Mouse (Mus musculus) thymus, adult 2 months (tissue): ENCODE results near the gene Fntb.

ENCODE experiments used
- CTCF ChIP-seq: fragments of 200-500 bp; IDR thresholded peaks from 2 replicates; pipeline ENCODE4 v1.5.1; 2012; ENCODE audit warnings: mild to moderate bottlenecking, control low read depth, low read length, moderate library complexity, borderline replicate concordance; ENCODE audit not compliant: control insufficient read depth, poor library complexity, insufficient read depth; ENCODE audit errors: extremely low read depth
- POLR2A ChIP-seq: fragments of 200-500 bp; IDR thresholded peaks from 2 replicates; pipeline ENCODE4 v1.6.1; 2012; ENCODE audit warnings: mild to moderate bottlenecking, low read length, control low read depth, moderate library complexity; ENCODE audit not compliant: control insufficient read depth, poor library complexity, insufficient read depth; ENCODE audit errors: extremely low read depth

DNA sequence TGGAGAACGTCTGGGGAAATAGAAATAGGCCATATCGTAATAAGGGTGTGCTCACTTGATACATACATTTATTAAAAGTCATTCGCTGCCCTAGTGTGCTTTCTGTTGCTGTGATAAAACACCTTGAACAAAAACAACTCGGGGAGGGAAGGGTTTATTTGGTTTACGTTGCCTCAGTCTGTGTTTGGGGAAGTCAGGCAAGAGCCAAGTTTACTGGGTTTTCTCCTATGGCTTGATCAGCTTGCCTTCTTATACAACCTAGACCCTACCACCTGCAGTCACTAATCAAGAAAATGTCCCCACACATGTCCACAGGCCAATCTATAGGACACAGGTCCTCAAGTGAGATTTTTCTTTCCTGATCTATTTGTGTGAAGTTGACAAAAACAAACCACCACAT is 6.2 kb downstream of the Fntb start:
- TF ChIP-seq CTCF: no peak
- no peak for TF ChIP-seq POLR2A
